Mouse (Mus musculus) MEL (cell line): Measurements from ENCODE around the gene 1700020N01Rik.

Experiments used
- MAX ChIP-seq: IDR thresholded peaks from 2 replicates; pipeline ENCODE4 v1.6.1; 2011; ENCODE audit warnings: low read length, improper control_type of control experiment
- NELFE ChIP-seq: IDR thresholded peaks from 2 replicates; pipeline ENCODE4 v1.6.1; 2011; ENCODE audit warnings: low read depth, low read length, improper control_type of control experiment
- NRF1 ChIP-seq: IDR thresholded peaks from 2 replicates; pipeline ENCODE4 v1.6.1; 2014; ENCODE audit warnings: low read depth, mild to moderate bottlenecking, inconsistent platforms, low read length, improper control_type of control experiment, moderate library complexity; ENCODE audit not compliant: poor library complexity, insufficient read depth, severe bottlenecking
- USF1 ChIP-seq: IDR thresholded peaks from 2 replicates; pipeline ENCODE4 v1.6.1; 2014; ENCODE audit warnings: low read depth, mild to moderate bottlenecking, inconsistent platforms, low read length, improper control_type of control experiment, moderate library complexity
- ZC3H11A ChIP-seq: IDR thresholded peaks from 2 replicates; pipeline ENCODE4 v1.6.1; 2012; ENCODE audit warnings: low read depth, mild to moderate bottlenecking, inconsistent platforms, low read length, improper control_type of control experiment

GRCm38 (mm10) chr10:21563446-21563845, 29.5 kb upstream of the 1700020N01Rik start:
- TF ChIP-seq NELFE (no peak), NRF1 (no peak), USF1 (no peak), MAX (no peak), ZC3H11A (no peak)
